Mouse (Mus musculus): ENCODE results near the gene Ang6. TPM values are rescaled to one million over a fixed set of nuclear protein-coding genes. Genes with fewer than 3 reads are reported as not detected.
A peak's percentile ranks its signal among the peaks of the same experiment; 100 is the strongest.
"Not testable (repeated sequence)": the region's sequence is repeated elsewhere in the genome, so short reads cannot be mapped to it uniquely, and the experiment has no call there.

Ang6 gene
- total and polyA plus RNA-seq, 2 experiments from 2014 or later, result not detected

DNA sequence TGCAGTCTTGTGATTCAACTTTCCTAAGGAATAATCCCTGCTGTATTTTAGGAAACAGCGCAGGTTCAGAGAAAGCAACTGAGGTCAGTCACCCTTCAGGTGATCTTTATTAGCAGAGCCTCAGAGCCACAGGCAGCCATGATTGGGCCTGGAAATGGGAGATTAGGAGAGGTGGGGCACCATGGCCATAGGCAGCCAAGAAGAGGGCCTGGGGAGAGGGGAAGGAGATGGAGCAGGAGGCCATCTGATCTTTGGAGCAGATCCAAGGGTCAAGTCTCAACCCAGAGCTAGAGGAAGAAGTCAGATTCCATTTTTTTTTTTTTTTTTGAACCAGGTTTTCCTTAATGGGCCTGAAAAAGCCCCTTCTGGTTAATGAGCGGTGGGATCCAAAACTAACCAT lies 15.9 kb downstream of the Ang6 start:
- ATAC-seq, result no peak
- H3K27me3 ChIP-seq (ENCODE audit: insufficient read depth, low read length), result no peaks in the 10 kb centered on the region
- WGBS, result 95% methylated on average over 2 of the region's 2 CpGs

GRCm38 (mm10) chr14:43983897-43984296 lies 18.2 kb downstream of the Ang6 start:
- Histone ChIP-seq H3K36me3 (ENCODE audit: insufficient read depth) (no peaks in the 10 kb centered on the region), H3K4me2 (ENCODE audit: low read depth) (no peak overlapping the region), H3K27ac (ENCODE audit: low read depth, low read length) (no peak overlapping the region), H3K9ac (no peak overlapping the region), H3K4me1 (ENCODE audit: insufficient read depth) (no peaks in the 10 kb centered on the region), H3K4me3 (ENCODE audit: low read depth, low read length) (no peak overlapping the region), H3K27me3 (ENCODE audit: insufficient read depth, low read length) (no peaks in the 10 kb centered on the region), H3K9me3 (ENCODE audit: low read length) (no peaks in the 10 kb centered on the region)
- TF ChIP-seq CTCF (IDR thresholded peaks at IDR 0.05; ENCODE audit: low read depth), result peak; percentile 69
- DNase-seq (peak; percentile 48), ATAC-seq (peak; percentile 88)
- 2% methylated on average over 3 of the region's 4 CpGs for WGBS

More for the DNA sequence above, 15.9 kb downstream of the Ang6 start:
- Histone ChIP-seq H3K36me3 (ENCODE audit: insufficient read depth) (no peaks in the 10 kb centered on the region), H3K9me3 (ENCODE audit: low read length) (no peaks in the 10 kb centered on the region), H3K4me3 (ENCODE audit: low read depth, low read length) (no peak overlapping the region), H3K27ac (ENCODE audit: low read depth, low read length) (no peak overlapping the region), H3K4me2 (ENCODE audit: low read depth) (no peak overlapping the region), H3K4me1 (ENCODE audit: insufficient read depth) (no peaks in the 10 kb centered on the region), H3K9ac (no peak overlapping the region)
- no peak for DNase-seq
- TF ChIP-seq CTCF (IDR thresholded peaks at IDR 0.05; ENCODE audit: low read depth), result no peak

GRCm38 (mm10) chr14:43983454-43983853 lies 18.6 kb downstream of the Ang6 start:
- Histone ChIP-seq H3K9me3 (ENCODE audit: low read length) (no peaks in the 10 kb centered on the region), H3K9ac (no peak overlapping the region), H3K36me3 (ENCODE audit: insufficient read depth) (no peaks in the 10 kb centered on the region), H3K4me2 (ENCODE audit: low read depth) (no peak overlapping the region), H3K27me3 (ENCODE audit: insufficient read depth, low read length) (no peaks in the 10 kb centered on the region), H3K27ac (ENCODE audit: low read depth, low read length) (no peak overlapping the region), H3K4me1 (ENCODE audit: insufficient read depth) (no peaks in the 10 kb centered on the region), H3K4me3 (ENCODE audit: low read depth, low read length) (no peak overlapping the region)
- no peak for ATAC-seq
- WGBS, result 65% methylated on average over 4 of the region's 4 CpGs
- TF ChIP-seq CTCF (IDR thresholded peaks at IDR 0.05; ENCODE audit: low read depth), result no peak
- no peak for DNase-seq

DNA sequence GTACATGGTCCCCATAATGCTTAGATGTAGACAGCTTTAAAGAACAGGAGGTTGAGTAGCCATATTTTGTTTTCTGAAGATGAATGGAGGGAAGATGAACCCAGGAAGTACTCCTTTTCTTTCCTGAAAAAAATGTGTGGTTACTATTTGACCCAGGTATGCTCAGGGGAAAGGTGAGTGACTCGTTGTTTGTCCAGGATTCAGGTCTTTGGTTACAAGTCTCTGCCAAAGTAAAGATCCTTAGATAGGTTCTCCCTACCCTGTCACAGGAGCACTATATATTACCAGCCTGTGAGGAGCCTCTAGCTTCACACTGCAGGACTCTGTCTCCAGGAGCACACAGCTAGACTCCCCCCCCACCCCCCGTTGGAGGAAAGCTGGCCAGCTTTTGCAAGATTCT lies 45.3 kb downstream of the Ang6 start, which contains the start of gene Ang5:
Gene Ang5 (plus strand): TSS at position 301 of the 400 bp plus-strand sequence.
- WGBS, result no CpG with 5 or more reads among the region's 2 CpGs
- not testable (repeated sequence) for H3K27ac ChIP-seq (ENCODE audit: low read depth, low read length); ATAC-seq; H3K9me3 ChIP-seq (ENCODE audit: low read length); H3K27me3 ChIP-seq (ENCODE audit: insufficient read depth, low read length); H3K4me3 ChIP-seq (ENCODE audit: low read depth, low read length); H3K4me2 ChIP-seq (ENCODE audit: low read depth); H3K9ac ChIP-seq; H3K36me3 ChIP-seq (ENCODE audit: insufficient read depth); DNase-seq; H3K4me1 ChIP-seq (ENCODE audit: insufficient read depth)

- not testable (repeated sequence) for ATAC-seq; H3K27me3 ChIP-seq (ENCODE audit: insufficient read depth, low read length); H3K9me3 ChIP-seq (ENCODE audit: low read length); H3K36me3 ChIP-seq (ENCODE audit: insufficient read depth); DNase-seq; H3K27ac ChIP-seq (ENCODE audit: low read depth, low read length); H3K9ac ChIP-seq; H3K4me1 ChIP-seq (ENCODE audit: insufficient read depth); H3K4me3 ChIP-seq (ENCODE audit: low read depth, low read length); H3K4me2 ChIP-seq (ENCODE audit: low read depth)
- no CpG with 5 or more reads among the region's 1 CpGs for WGBS
These were observed 47.0 kb downstream of the Ang6 start for GRCm38 (mm10) chr14:43955074-43955473.

GRCm38 (mm10) chr14:43953382-43953781 lies 48.7 kb downstream of the Ang6 start:
- not testable (repeated sequence) for H3K4me3 ChIP-seq (ENCODE audit: low read depth, low read length); H3K9ac ChIP-seq; H3K4me2 ChIP-seq (ENCODE audit: low read depth); DNase-seq; H3K36me3 ChIP-seq (ENCODE audit: insufficient read depth); H3K27ac ChIP-seq (ENCODE audit: low read depth, low read length); ATAC-seq; H3K4me1 ChIP-seq (ENCODE audit: insufficient read depth); H3K27me3 ChIP-seq (ENCODE audit: insufficient read depth, low read length); H3K9me3 ChIP-seq (ENCODE audit: low read length)
- 28% methylated on average over 2 of the region's 2 CpGs for WGBS

Other genes with a start within 250 kb of the Ang6 start
- not detected in 2 replicates for gene Gm8180, start 217.5 kb downstream of the Ang6 start, total RNA-seq (2014; rRNA removed)
- gene Gm8180, start 217.5 kb downstream of the Ang6 start, polyA plus RNA-seq (2015; fragmentation: Nextera tagmentation; extraction: Ambion mirVana), result not detected in 2 replicates
- gene Ear1, start 126.8 kb downstream of the Ang6 start, total RNA-seq (2014; rRNA removed), result not detected in 2 replicates
- not detected in 2 replicates for gene Ear1, start 126.8 kb downstream of the Ang6 start, polyA plus RNA-seq (2015; fragmentation: Nextera tagmentation; extraction: Ambion mirVana)
- not detected in 2 replicates for gene Ear10, start 78.7 kb downstream of the Ang6 start, total RNA-seq (2014; rRNA removed)
- not detected in 2 replicates for gene Ear10, start 78.7 kb downstream of the Ang6 start, polyA plus RNA-seq (2015; fragmentation: Nextera tagmentation; extraction: Ambion mirVana)
- gene Gm8113, start 76.9 kb downstream of the Ang6 start, total RNA-seq (2014; rRNA removed), result 2.2 and 3.0 TPM in 2 replicates
- 3.1 and 3.3 TPM in 2 replicates for gene Gm8113, start 76.9 kb downstream of the Ang6 start, polyA plus RNA-seq (2015; fragmentation: Nextera tagmentation; extraction: Ambion mirVana)
- not detected in 2 replicates for gene Ang5, start 45.2 kb downstream of the Ang6 start, total RNA-seq (2014; rRNA removed)
- gene Ang5, start 45.2 kb downstream of the Ang6 start, polyA plus RNA-seq (2015; fragmentation: Nextera tagmentation; extraction: Ambion mirVana), result not detected in 2 replicates
- gene Ear2, start 100.4 kb upstream of the Ang6 start, total RNA-seq (2014; rRNA removed), result not detected in 2 replicates
- gene Ear2, start 100.4 kb upstream of the Ang6 start, polyA plus RNA-seq (2015; fragmentation: Nextera tagmentation; extraction: Ambion mirVana), result not detected in 2 replicates
- not detected in 2 replicates for gene Gm3327, start 121.6 kb upstream of the Ang6 start, total RNA-seq (2014; rRNA removed)
- gene Gm3327, start 121.6 kb upstream of the Ang6 start, polyA plus RNA-seq (2015; fragmentation: Nextera tagmentation; extraction: Ambion mirVana), result not detected in 2 replicates
- gene Gm8212, start 195.4 kb upstream of the Ang6 start, total RNA-seq (2014; rRNA removed), result not detected in 2 replicates
- gene Gm8212, start 195.4 kb upstream of the Ang6 start, polyA plus RNA-seq (2015; fragmentation: Nextera tagmentation; extraction: Ambion mirVana), result not detected in 2 replicates
- gene 4930503E14Rik, start 211.0 kb upstream of the Ang6 start, total RNA-seq (2014; rRNA removed), result not detected in 2 replicates
- not detected in 2 replicates for gene 4930503E14Rik, start 211.0 kb upstream of the Ang6 start, polyA plus RNA-seq (2015; fragmentation: Nextera tagmentation; extraction: Ambion mirVana)

Measured in forebrain, postnatal 0 days (tissue).